Mouse (Mus musculus) megakaryocyte, embryonic 14.5 days (primary cell): ENCODE measurements at regions not wholly inside any gene's neighbourhood (a gene's known extent, or its start where the extent isn't known, plus 50 kb on each side); places are given as distances from the start of the nearest gene placed in this dataset.

Experiments used
- FLI1 ChIP-seq: IDR thresholded peaks from 2 replicates; pipeline ENCODE4 v1.6.1; 2012; ENCODE audit warnings: low read length, inconsistent platforms, mixed read lengths
- GATA1 ChIP-seq: IDR thresholded peaks from 3 replicates; pipeline ENCODE4 v1.6.1; 2012; ENCODE audit warnings: mixed read lengths, low read length, inconsistent platforms, borderline replicate concordance

DNA sequence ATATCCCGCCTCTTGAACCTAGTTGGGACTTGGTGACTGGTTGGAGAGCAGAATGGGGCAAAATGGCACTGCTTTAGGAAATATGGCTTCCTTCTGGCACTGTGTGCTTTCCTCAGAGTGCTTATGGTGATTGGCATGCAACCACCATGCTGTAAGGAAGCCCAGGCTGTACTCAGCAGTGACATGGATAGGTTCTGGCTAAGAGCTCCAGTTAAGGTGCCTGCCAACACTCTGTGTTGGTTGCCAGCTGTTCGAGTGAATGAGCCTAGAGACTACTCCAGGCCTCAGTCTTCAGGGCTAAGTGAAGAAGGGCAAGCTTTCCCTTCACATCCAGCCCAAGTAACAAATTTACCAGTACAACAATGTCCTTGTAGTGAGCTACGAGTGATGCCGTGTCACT lies 301.9 kb downstream of the Otol1 start:
- TF ChIP-seq GATA1: no peak
- TF ChIP-seq FLI1: no peak
